Mouse (Mus musculus): ENCODE data around the gene Baiap2l2. TPM values are rescaled to one million over a fixed set of nuclear protein-coding genes. Genes with fewer than 3 reads are reported as not detected.
A peak's percentile ranks its signal among the peaks of the same experiment; 100 is the strongest.

Gene Baiap2l2
- polyA plus RNA-seq, 1 experiment: not detected

- TF ChIP-seq GATA1 (IDR thresholded peaks at IDR 0.05; ENCODE audit: low read length): peak; percentile 81
Observed at GRCm38 (mm10) chr15:79321733-79322190, 36.4 kb upstream of the Baiap2l2 start.

GRCm38 (mm10) chr15:79313848-79314369 is 28.6 kb upstream of the Baiap2l2 start:
- no peak for TF ChIP-seq GATA1 (IDR thresholded peaks at IDR 0.05; ENCODE audit: low read length)

GRCm38 (mm10) chr15:79307861-79308260 is 22.5 kb upstream of the Baiap2l2 start:
- TF ChIP-seq GATA1 (IDR thresholded peaks at IDR 0.05; ENCODE audit: low read length): no peak

- no peak for TF ChIP-seq GATA1 (IDR thresholded peaks at IDR 0.05; ENCODE audit: low read length)
Observed at GRCm38 (mm10) chr15:79306043-79306637, 20.8 kb upstream of the Baiap2l2 start.

- no peak for TF ChIP-seq GATA1 (IDR thresholded peaks at IDR 0.05; ENCODE audit: low read length)
Observed at GRCm38 (mm10) chr15:79304832-79305231, 19.5 kb upstream of the Baiap2l2 start.

- no peak for TF ChIP-seq GATA1 (IDR thresholded peaks at IDR 0.05; ENCODE audit: low read length)
Observed at GRCm38 (mm10) chr15:79303725-79304124, 18.4 kb upstream of the Baiap2l2 start.

GRCm38 (mm10) chr15:79299563-79300155 is 14.3 kb upstream of the Baiap2l2 start:
- TF ChIP-seq GATA1 (IDR thresholded peaks at IDR 0.05; ENCODE audit: low read length): no peak

GRCm38 (mm10) chr15:79298553-79298952 is 13.2 kb upstream of the Baiap2l2 start:
- no peak for TF ChIP-seq GATA1 (IDR thresholded peaks at IDR 0.05; ENCODE audit: low read length)

- no peak for TF ChIP-seq GATA1 (IDR thresholded peaks at IDR 0.05; ENCODE audit: low read length)
Observed at GRCm38 (mm10) chr15:79292779-79293178, 7.4 kb upstream of the Baiap2l2 start.

GRCm38 (mm10) chr15:79290340-79290739 is 5.0 kb upstream of the Baiap2l2 start:
- TF ChIP-seq GATA1 (IDR thresholded peaks at IDR 0.05; ENCODE audit: low read length): no peak

GRCm38 (mm10) chr15:79289441-79289840 is 4.1 kb upstream of the Baiap2l2 start:
- TF ChIP-seq GATA1 (IDR thresholded peaks at IDR 0.05; ENCODE audit: low read length): no peak

GRCm38 (mm10) chr15:79288387-79288786 is 3.0 kb upstream of the Baiap2l2 start:
- no peak for TF ChIP-seq GATA1 (IDR thresholded peaks at IDR 0.05; ENCODE audit: low read length)

GRCm38 (mm10) chr15:79287091-79287490 is 1.8 kb upstream of the Baiap2l2 start:
- TF ChIP-seq GATA1 (IDR thresholded peaks at IDR 0.05; ENCODE audit: low read length): no peak

GRCm38 (mm10) chr15:79286141-79286540 is 804 bp upstream of the Baiap2l2 start:
- no peak for TF ChIP-seq GATA1 (IDR thresholded peaks at IDR 0.05; ENCODE audit: low read length)

- no peak for TF ChIP-seq GATA1 (IDR thresholded peaks at IDR 0.05; ENCODE audit: low read length)
Observed at GRCm38 (mm10) chr15:79283371-79283770, 2.0 kb downstream of the Baiap2l2 start.

GRCm38 (mm10) chr15:79282434-79282833 is 2.9 kb downstream of the Baiap2l2 start:
- no peak for TF ChIP-seq GATA1 (IDR thresholded peaks at IDR 0.05; ENCODE audit: low read length)

- TF ChIP-seq GATA1 (IDR thresholded peaks at IDR 0.05; ENCODE audit: low read length): no peak
Observed at GRCm38 (mm10) chr15:79281389-79281788, 3.9 kb downstream of the Baiap2l2 start.
